Mouse (Mus musculus) limb, embryonic 12.5 days (tissue): ENCODE results near the gene Fnip1. TPM values are rescaled to one million over a fixed set of nuclear protein-coding genes. Genes with fewer than 3 reads are reported as not detected.
A peak's percentile ranks its signal among the peaks of the same experiment; 100 is the strongest.
"Not testable (repeated sequence)": the region's sequence is repeated elsewhere in the genome, so short reads cannot be mapped to it uniquely, and the experiment has no call there.

Experiments used
- ATAC-seq: fragments of 200-750 bp; cut with Nextera tagmentation; 2 replicates; pipeline ENCODE4 v1.8.0; 2017; ENCODE audit warnings: low read depth, moderate TSS enrichment; ENCODE audit not compliant: insufficient number of reproducible peaks, insufficient read depth, low FRiP score, low TSS enrichment
- H3K27ac ChIP-seq: fragments of 300-500 bp; sonication (generic); 2 replicates; pipeline ENCODE4 v1.5.1; 2016; ENCODE audit warnings: mild to moderate bottlenecking, moderate library complexity
- H3K27me3 ChIP-seq: fragments of 300-500 bp; sonication (generic); 2 replicates; pipeline ENCODE4 v1.6.1; 2016; ENCODE audit warnings: mild to moderate bottlenecking, moderate library complexity
- H3K36me3 ChIP-seq: fragments of 300-500 bp; sonication (generic); 2 replicates; pipeline ENCODE4 v1.6.1; 2016; ENCODE audit warnings: mild to moderate bottlenecking, moderate library complexity
- H3K4me1 ChIP-seq: fragments of 300-500 bp; sonication (generic); replicated peaks from 2 replicates; pipeline ENCODE4 v1.6.1; 2016
- H3K4me2 ChIP-seq: fragments of 300-500 bp; sonication (generic); 2 replicates; pipeline ENCODE4 v1.6.1; 2016; ENCODE audit warnings: mild to moderate bottlenecking, moderate library complexity
- H3K4me3 ChIP-seq: fragments of 300-500 bp; sonication (generic); replicated peaks from 2 replicates; pipeline ENCODE4 v1.5.1; 2016; ENCODE audit warnings: mild to moderate bottlenecking
- H3K9ac ChIP-seq: fragments of 300-500 bp; sonication (generic); replicated peaks from 2 replicates; pipeline ENCODE4 v1.6.1; 2016; ENCODE audit warnings: mild to moderate bottlenecking, moderate library complexity
- H3K9me3 ChIP-seq: fragments of 300-500 bp; sonication (generic); 2 replicates; pipeline ENCODE4 v1.6.1; 2016; ENCODE audit warnings: mild to moderate bottlenecking, moderate library complexity
- WGBS: fragments of 180-500 bp; shearing (Covaris S2); methylation state at CpG from one replicate; pipeline ENCODE4 v1.1.7; 2016; 5-methylcytosine and 5-hydroxymethylcytosine counted together
- polyA plus RNA-seq: library from polyadenylated mRNA; unstranded; fragments of >200 nt; fragmentation: Nextera tagmentation; extraction: Ambion mirVana; gene quantifications from 2 replicates; pipeline ENCODE4 v1.2.1, GENCODE M21; 2016

Fnip1 gene
- polyA plus RNA-seq, 1 experiment from 2014 or later, result 12.2 TPM

GRCm38 (mm10) chr11:54427138-54427537, 10.9 kb upstream of the Fnip1 start:
- H3K4me2 ChIP-seq, result no peak overlapping the region
- no peaks in the 10 kb centered on the region for H3K9me3 ChIP-seq
- 37% methylated on average over 2 of the region's 2 CpGs for WGBS
- peak overlapping the region; percentile 73 for H3K27ac ChIP-seq
- H3K9ac ChIP-seq, result no peak overlapping the region
- no peaks in the 10 kb centered on the region for H3K36me3 ChIP-seq
- no peak for ATAC-seq
- H3K27me3 ChIP-seq, result no peaks in the 10 kb centered on the region
- no peak overlapping the region for H3K4me3 ChIP-seq
- peaks cover 29% of the 10 kb centered on the region for H3K4me1 ChIP-seq

- Histone ChIP-seq H3K9ac (no peak overlapping the region), H3K4me1 (peaks cover 29% of the 10 kb centered on the region), H3K36me3 (no peaks in the 10 kb centered on the region), H3K4me3 (no peak overlapping the region), H3K27me3 (no peaks in the 10 kb centered on the region), H3K9me3 (no peaks in the 10 kb centered on the region), H3K27ac (peak overlapping the region; percentile 73), H3K4me2 (no peak overlapping the region)
- WGBS, result 68% methylated on average over 12 of the region's 12 CpGs
- no peak for ATAC-seq
Observed at GRCm38 (mm10) chr11:54427695-54428352, 10.2 kb upstream of the Fnip1 start.

- H3K9me3 ChIP-seq, result no peaks in the 10 kb centered on the region
- peak overlapping the region; percentile 76 for H3K27ac ChIP-seq
Observed at GRCm38 (mm10) chr11:54429224-54429623, 8.8 kb upstream of the Fnip1 start.

GRCm38 (mm10) chr11:54435797-54436196, 2.2 kb upstream of the Fnip1 start:
- Histone ChIP-seq H3K4me1 (peaks cover 16% of the 10 kb centered on the region), H3K9ac (no peak overlapping the region), H3K4me3 (no peak overlapping the region), H3K36me3 (no peaks in the 10 kb centered on the region), H3K27ac (no peak overlapping the region), H3K9me3 (no peaks in the 10 kb centered on the region), H3K4me2 (no peak overlapping the region), H3K27me3 (no peaks in the 10 kb centered on the region)
- WGBS, result 89% methylated on average over 1 of the region's 1 CpGs
- ATAC-seq, result no peak

More at GRCm38 (mm10) chr11:54429224-54429623, 8.8 kb upstream of the Fnip1 start:
- Histone ChIP-seq H3K36me3 (no peaks in the 10 kb centered on the region), H3K4me1 (peaks cover 29% of the 10 kb centered on the region), H3K9ac (no peak overlapping the region), H3K4me3 (no peak overlapping the region), H3K4me2 (no peak overlapping the region), H3K27me3 (no peaks in the 10 kb centered on the region)
- ATAC-seq, result peak; percentile 84
- 35% methylated on average over 2 of the region's 2 CpGs for WGBS

GRCm38 (mm10) chr11:54437310-54437822, 633 bp upstream of the Fnip1 start:
- Histone ChIP-seq H3K9me3 (no peaks in the 10 kb centered on the region), H3K4me2 (peak overlapping the region; percentile 65), H3K27me3 (no peaks in the 10 kb centered on the region), H3K9ac (peak overlapping the region; percentile 53; the same call in 1 of the 2 replicates), H3K4me3 (peak overlapping the region; percentile 91), H3K36me3 (no peaks in the 10 kb centered on the region), H3K27ac (no peak overlapping the region), H3K4me1 (peaks cover 16% of the 10 kb centered on the region)
- ATAC-seq, result no peak
- 66% methylated on average over 8 of the region's 8 CpGs for WGBS

- ATAC-seq, result no peak
- Histone ChIP-seq H3K9me3 (no peaks in the 10 kb centered on the region), H3K9ac (peak overlapping the region; percentile 86), H3K36me3 (no peaks in the 10 kb centered on the region), H3K27ac (peak overlapping the region; percentile 86), H3K4me1 (peaks cover 16% of the 10 kb centered on the region), H3K27me3 (no peaks in the 10 kb centered on the region), H3K4me3 (peak overlapping the region; percentile 91), H3K4me2 (peak overlapping the region; percentile 65)
- under 1% methylated on average over 45 of the region's 47 CpGs for WGBS
Observed at GRCm38 (mm10) chr11:54438366-54438781, 375 bp downstream of the Fnip1 start.

GRCm38 (mm10) chr11:54438991-54439690, 1.1 kb downstream of the Fnip1 start:
- peaks cover 16% of the 10 kb centered on the region for H3K4me1 ChIP-seq
- WGBS, result 42% methylated on average over 11 of the region's 11 CpGs

GRCm38 (mm10) chr11:54439691-54440029, 1.7 kb downstream of the Fnip1 start:
- Histone ChIP-seq H3K4me2 (peak overlapping the region; percentile 65), H3K36me3 (no peaks in the 10 kb centered on the region), H3K4me3 (peak overlapping the region; percentile 91), H3K27ac (no peak overlapping the region), H3K4me1 (peaks cover 16% of the 10 kb centered on the region), H3K9ac (peak overlapping the region; percentile 12; the same call in 1 of the 2 replicates), H3K27me3 (no peaks in the 10 kb centered on the region), H3K9me3 (no peaks in the 10 kb centered on the region)
- no peak for ATAC-seq
- WGBS, result 69% methylated on average over 3 of the region's 3 CpGs

More at GRCm38 (mm10) chr11:54438991-54439690, 1.1 kb downstream of the Fnip1 start:
- Histone ChIP-seq H3K4me2 (peak overlapping the region; percentile 65), H3K36me3 (no peaks in the 10 kb centered on the region), H3K9ac (peak overlapping the region; percentile 86), H3K27ac (no peak overlapping the region), H3K4me3 (peak overlapping the region; percentile 91), H3K9me3 (no peaks in the 10 kb centered on the region), H3K27me3 (no peaks in the 10 kb centered on the region)
- ATAC-seq, result no peak

- H3K9ac ChIP-seq, H3K4me1 ChIP-seq, H3K4me3 ChIP-seq, ATAC-seq, H3K36me3 ChIP-seq, H3K4me2 ChIP-seq, H3K27ac ChIP-seq, H3K27me3 ChIP-seq, H3K9me3 ChIP-seq: not testable (repeated sequence)
- WGBS, result 83% methylated on average over 3 of the region's 3 CpGs
Observed at GRCm38 (mm10) chr11:54450757-54451156, 12.8 kb downstream of the Fnip1 start.

- Histone ChIP-seq H3K9me3 (no peaks in the 10 kb centered on the region), H3K27ac (no peak overlapping the region), H3K4me3 (no peak overlapping the region), H3K27me3 (no peaks in the 10 kb centered on the region), H3K9ac (no peak overlapping the region), H3K4me1 (no peaks in the 10 kb centered on the region), H3K4me2 (no peak overlapping the region), H3K36me3 (no peaks in the 10 kb centered on the region)
- ATAC-seq, result no peak
- WGBS, result 84% methylated on average over 1 of the region's 1 CpGs
Observed at GRCm38 (mm10) chr11:54454516-54454915, 16.5 kb downstream of the Fnip1 start.

GRCm38 (mm10) chr11:54456875-54457274, 18.9 kb downstream of the Fnip1 start:
- H3K36me3 ChIP-seq, result no peaks in the 10 kb centered on the region
- no peaks in the 10 kb centered on the region for H3K27me3 ChIP-seq
- H3K4me1 ChIP-seq, result no peaks in the 10 kb centered on the region
- WGBS, result 67% methylated on average over 2 of the region's 2 CpGs
- no peak for ATAC-seq
- H3K4me2 ChIP-seq, result no peak overlapping the region
- 0 out of 2 replicates have a peak, but pooled peaks cover 3% of the 10 kb centered on the region for H3K9me3 ChIP-seq
- no peak overlapping the region for H3K4me3 ChIP-seq
- no peak overlapping the region for H3K9ac ChIP-seq
- no peak overlapping the region for H3K27ac ChIP-seq
